Mouse (Mus musculus) CH12F3 (cell line): Measurements from ENCODE around the gene Ptprt.

Source experiments
- in situ Hi-C: fragments of 300-500 bp; cut with MboI; formaldehyde crosslinking; loops from 2 replicates; pipeline ENCODE4 v1.14.3; 2020; ENCODE audit warnings: low sequenced_read_pairs

Gene Ptprt

GRCm38 (mm10) chr2:162591388-162591787 is 69.6 kb downstream of the Ptprt start:
- in situ Hi-C loops: no loop called here

- in situ Hi-C loops: no loop called here
Observed at GRCm38 (mm10) chr2:162581651-162582050, 79.3 kb downstream of the Ptprt start.

GRCm38 (mm10) chr2:162577819-162578218 is 83.1 kb downstream of the Ptprt start:
- in situ Hi-C loops: no loop called here

DNA sequence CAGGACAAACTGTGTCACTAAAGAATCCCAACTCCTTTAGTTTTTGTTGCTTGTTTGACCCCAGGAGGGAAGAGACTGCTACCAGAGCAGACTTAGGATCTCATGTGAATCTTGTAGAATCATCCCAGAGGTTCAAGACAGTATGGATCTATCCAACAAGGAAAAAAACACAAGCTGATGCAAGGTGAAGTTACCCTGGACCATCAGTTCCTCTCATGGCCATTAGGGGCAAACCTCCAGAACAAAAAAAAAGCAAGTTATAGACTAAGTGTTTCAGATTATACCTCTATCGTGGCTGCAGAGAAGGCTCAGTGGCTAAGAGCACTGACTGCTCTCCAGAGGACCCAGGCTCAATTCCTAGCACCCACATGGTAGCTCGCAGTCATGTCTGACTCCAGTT is 88.1 kb downstream of the Ptprt start:
- in situ Hi-C loops: no loop called here

GRCm38 (mm10) chr2:162571037-162571436 is 89.9 kb downstream of the Ptprt start:
- in situ Hi-C loops: no loop called here

DNA sequence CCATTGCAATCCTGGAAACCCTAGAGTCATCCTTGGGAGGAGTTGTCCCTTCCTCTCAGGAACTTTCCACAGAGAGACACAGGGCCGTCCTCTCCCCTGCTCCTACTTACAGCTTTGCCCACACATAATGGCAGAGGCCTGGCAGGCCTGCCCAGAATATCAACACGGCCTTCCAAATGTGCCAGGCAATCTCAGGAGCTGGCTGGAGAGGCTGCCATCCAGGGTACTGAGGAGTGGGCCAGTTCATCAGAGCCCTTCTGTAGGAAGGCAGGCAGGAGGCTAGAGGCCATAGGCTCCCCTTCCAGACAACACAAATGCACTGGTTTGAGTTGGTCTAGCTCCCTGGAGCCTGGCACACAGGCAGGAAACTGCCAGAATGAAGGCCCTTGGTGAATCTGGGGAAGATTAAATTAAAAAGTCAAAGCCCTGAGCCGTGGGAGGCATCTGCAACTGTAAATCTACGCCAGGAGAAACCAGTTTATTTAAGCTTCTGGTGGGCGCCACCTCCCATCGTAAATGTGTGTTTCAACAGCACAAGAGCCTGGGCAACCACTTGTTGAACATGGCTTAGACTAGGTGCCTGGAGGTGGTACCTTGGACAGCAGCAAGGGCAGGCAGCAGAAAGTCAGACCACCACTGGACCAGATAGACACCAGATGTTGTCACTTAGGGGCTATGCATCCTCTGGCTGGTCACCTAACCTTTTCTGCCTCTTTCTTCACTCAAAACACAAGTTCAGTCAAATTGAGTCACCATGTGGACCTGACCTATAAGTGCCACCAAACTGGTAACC is 92.4 kb downstream of the Ptprt start:
- in situ Hi-C loops: no loop called here

- in situ Hi-C loops: no loop called here
Observed at GRCm38 (mm10) chr2:162548312-162548711, 112.6 kb downstream of the Ptprt start.

- in situ Hi-C loops: no loop called here
Observed at GRCm38 (mm10) chr2:162531638-162532037, 129.3 kb downstream of the Ptprt start.

DNA sequence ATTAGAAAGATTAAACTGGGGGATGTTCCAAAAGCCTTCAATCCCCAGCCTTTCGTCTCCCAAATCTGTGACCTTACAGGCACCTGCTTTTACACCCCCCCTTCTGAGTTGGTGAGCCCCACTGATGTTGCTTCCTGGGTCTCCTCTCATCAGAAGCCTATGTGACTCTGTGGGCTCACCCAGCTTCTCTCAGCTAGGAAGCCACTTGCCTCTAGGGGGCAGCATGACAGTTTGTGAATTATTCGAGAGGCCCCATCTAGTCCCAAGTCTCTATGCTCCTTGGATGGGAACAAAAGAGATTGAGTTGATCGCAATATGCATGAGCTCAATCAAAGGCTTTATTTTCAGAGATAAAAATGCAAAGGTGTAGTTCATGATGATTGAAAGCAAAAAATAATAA is 132.0 kb downstream of the Ptprt start:
- in situ Hi-C loops: no loop called here

- in situ Hi-C loops: no loop called here
Observed at GRCm38 (mm10) chr2:162515993-162516392, 145.0 kb downstream of the Ptprt start.

GRCm38 (mm10) chr2:162513072-162513471 is 147.9 kb downstream of the Ptprt start:
- in situ Hi-C loops: no loop called here

DNA sequence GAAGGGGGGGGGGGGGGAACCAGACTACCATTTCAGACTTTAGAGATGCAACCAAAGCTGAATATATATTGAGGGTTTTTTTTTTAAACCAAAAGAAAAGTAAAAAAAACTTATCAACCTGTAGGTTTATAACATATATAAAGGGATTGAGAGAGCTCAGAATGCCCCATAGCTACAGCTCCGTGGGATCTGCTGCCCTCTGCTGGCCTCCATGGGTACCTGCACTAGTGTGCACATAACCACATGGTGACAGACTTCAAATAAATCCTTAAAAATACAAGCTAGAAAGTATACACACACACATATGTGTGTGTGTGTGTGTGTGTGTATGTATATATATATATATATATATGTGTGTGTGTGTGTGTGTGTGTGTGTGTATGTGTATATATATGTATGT is 148.9 kb downstream of the Ptprt start:
- in situ Hi-C loops: no loop called here

DNA sequence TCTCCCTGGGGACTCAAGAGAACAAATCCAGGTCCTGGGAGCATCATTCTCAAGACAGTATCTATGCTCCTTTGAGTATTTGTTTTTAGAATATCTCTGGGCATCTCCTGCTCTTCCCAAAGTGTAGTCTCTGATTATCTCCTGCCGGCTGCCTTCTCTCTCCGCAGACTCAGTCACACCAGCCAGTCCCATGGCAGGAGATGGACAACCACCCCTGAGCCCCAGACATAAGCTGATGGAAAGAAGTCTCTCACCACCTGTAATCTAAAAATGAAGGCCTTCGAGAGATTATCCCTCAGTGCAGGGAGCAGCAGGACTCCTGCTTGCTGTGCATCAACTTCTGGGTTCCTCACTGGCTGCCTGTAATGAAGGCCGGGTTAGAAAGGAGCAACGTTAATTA is 151.9 kb downstream of the Ptprt start:
- in situ Hi-C loops: no loop called here

DNA sequence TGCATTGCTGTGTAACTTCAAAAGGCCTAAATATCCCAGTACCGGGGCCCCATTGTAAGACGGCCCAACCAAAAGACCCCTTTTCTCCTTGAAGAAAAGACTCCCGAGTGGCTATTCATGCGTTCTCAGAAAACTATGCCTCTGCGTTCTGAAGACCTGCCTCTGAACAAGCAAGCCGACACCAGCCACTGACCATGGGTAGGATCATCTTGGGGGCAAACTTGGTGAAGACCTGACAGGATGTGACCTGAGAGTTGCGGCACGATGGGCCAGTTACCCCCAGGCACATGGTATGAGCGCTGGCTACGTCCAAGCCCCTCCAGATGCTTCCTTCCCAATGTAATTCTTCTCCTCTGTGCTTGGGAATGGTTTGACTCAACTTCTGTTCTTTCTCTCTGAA is 153.3 kb downstream of the Ptprt start:
- in situ Hi-C loops: no loop called here

GRCm38 (mm10) chr2:162504850-162505249 is 156.1 kb downstream of the Ptprt start:
- in situ Hi-C loops: no loop called here

GRCm38 (mm10) chr2:162499501-162499915 is 161.4 kb downstream of the Ptprt start:
- in situ Hi-C loops: no loop called here

DNA sequence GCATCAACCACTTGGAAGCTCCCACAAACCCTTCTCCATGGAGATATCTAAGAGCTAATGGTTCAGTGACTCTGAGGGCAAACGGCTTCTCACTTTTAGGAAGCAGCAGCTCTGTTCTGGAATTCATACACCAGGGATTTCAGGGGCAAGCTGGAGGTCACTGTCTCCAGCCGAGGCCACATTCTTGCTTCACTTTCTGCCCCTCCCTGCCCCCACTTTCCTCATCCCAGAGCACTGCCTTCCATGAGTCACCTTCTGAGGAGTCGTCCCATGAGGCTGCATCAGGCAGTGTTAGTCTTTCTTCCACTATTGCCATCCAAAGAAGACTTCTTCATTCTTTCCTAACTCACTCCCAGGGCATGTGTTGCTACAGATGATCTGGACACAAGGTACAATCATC is 162.8 kb downstream of the Ptprt start:
- in situ Hi-C loops: no loop called here

DNA sequence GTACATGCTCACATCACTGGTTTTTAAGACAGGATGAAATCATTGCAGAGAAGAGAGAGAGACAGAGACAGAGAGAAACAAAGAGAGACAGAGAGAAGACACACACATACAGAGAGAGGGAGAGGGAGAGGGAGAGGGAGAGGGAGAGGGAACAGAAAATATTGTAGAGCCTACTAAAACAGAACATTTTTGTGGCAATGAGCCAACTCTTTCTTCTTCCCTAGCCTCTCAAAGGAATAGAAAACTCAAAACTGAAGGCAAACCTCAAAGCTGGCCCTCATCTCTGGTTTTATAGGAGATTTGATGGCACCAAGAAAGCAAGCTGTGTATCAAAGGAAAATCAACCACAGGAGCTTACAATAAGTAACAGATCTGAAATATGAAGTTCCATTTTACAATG is 176.9 kb downstream of the Ptprt start:
- in situ Hi-C loops: no loop called here

GRCm38 (mm10) chr2:162443106-162443505 is 217.8 kb downstream of the Ptprt start:
- in situ Hi-C loops: no loop called here

- in situ Hi-C loops: no loop called here
Observed at GRCm38 (mm10) chr2:162436646-162437045, 224.3 kb downstream of the Ptprt start.

DNA sequence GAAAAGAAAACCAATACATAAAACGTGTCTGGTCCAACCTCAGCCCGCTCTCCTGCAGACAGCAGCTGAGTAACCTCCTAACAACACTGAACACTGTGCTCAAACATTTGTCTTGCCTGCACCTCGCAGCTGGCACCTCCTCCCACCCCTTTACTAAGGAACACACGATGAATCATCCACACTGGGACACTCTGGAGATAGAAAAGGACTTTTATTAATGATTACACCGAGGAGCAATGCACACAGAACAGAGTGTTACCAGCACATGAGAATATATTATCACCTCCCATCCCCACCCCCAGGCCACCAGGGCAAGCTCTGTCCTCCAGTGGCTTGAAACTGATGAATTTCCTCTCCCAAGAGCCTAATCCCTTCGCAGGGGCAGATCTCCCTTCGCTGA is 230.8 kb downstream of the Ptprt start:
- in situ Hi-C loops: no loop called here

DNA sequence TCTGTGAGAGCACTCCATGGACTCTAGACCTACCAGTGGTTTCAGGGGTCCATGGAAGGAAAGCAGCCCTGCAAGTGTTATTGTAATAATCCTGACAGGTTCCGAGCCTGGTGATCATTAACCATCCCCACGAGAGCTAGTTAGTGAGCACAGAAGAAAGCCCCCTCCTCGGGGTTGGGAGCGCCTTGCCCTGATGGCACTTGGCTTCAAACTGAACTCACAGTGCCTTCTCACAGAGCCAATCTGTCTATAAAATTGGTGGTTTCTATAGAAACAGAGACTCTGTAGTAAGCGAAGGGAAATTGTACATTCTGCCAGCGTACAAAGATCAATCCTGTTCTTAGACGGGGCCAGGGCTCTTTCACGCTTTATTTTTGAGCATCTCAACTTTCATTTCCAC is 234.8 kb downstream of the Ptprt start:
- in situ Hi-C loops: no loop called here

- in situ Hi-C loops: no loop called here
Observed at GRCm38 (mm10) chr2:162418181-162418580, 242.8 kb downstream of the Ptprt start.
